Mouse (Mus musculus): ENCODE measurements around the gene Drd2. TPM values are rescaled to one million over a fixed set of nuclear protein-coding genes. Genes with fewer than 3 reads are reported as not detected.

Gene Drd2
- polyA plus RNA-seq (2012; ENCODE audit: low replicate concordance): 0.06 and 0.41 TPM in 2 replicates

GRCm38 (mm10) chr9:49340136-49341043 lies at the start of gene Drd2:
Gene Drd2 (plus strand): TSS chr9:49340627.

GRCm38 (mm10) chr9:49426921-49427320 lies 86.5 kb downstream of the Drd2 start, which contains the start of gene Ankk1:
Gene Ankk1 (minus strand): TSS chr9:49427021.

Other genes starting within 250 kb of the Drd2 start
- not detected in 2 replicates for gene Gm4894, start 90.1 kb upstream of the Drd2 start, polyA plus RNA-seq (2012; ENCODE audit: low replicate concordance)
- gene Ankk1, start 86.4 kb downstream of the Drd2 start, polyA plus RNA-seq (2012; ENCODE audit: low replicate concordance): not detected in 2 replicates
- 0.13 TPM in 1 of 2 replicates, not detected in the other for gene Ttc12, start 145.6 kb downstream of the Drd2 start, polyA plus RNA-seq (2012; ENCODE audit: low replicate concordance)

Data from hematopoietic multipotent progenitor cell, adult 10-12 weeks (in vitro differentiated cells).